Mouse (Mus musculus) E14TG2a.4 (cell line): ENCODE data around the gene Pkd1.

ENCODE experiments used
- CTCF ChIP-seq: conservative IDR thresholded peaks from 2 replicates; pipeline ENCODE4 v1.5.1; 2014; ENCODE audit warnings: low read length
- POU5F1 ChIP-seq: IDR thresholded peaks from 2 replicates; pipeline ENCODE4 v1.6.1; 2014; ENCODE audit warnings: low read length, borderline replicate concordance

DNA sequence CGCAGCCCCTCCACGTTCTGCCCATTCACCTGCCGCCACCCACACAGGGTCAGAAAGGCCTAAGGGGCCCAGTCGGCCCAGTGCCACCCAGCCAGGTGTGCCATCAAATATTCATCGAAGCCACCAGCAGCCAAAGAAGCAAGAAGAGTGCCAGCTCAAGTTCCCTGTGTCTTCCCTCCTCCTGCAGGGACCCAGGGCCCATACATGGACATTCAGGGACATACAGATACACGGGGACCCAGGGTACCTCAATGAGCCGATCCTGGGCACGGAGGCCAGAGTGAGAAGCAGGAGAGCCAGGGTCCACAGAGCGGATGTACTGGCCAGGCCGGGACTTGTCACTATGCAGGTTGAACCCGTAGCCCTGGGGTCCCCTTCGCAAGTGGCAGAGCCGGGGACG is 92.3 kb downstream of the Pkd1 start:
- TF ChIP-seq CTCF (no peak), POU5F1 (no peak)
